Mouse (Mus musculus): ENCODE measurements around the gene Atpaf2.

- TF ChIP-seq POLR2A (IDR thresholded peaks at IDR 0.05; ENCODE audit: control insufficient read depth, low read depth, low read length) (no peak), CTCF (IDR thresholded peaks at IDR 0.05; ENCODE audit: control insufficient read depth, insufficient read depth, insufficient replicate concordance, low read depth, low read length) (no peak)
Measured at GRCm38 (mm10) chr11:60422046-60422668, 3.9 kb upstream of the Atpaf2 start.

Data from testis, adult 2 months (tissue).